In genomic region chr8:13594884-13595323, GRCm38 (mm10) we compare ENCODE assay signal across 10 mouse cellular contexts. TPM values are rescaled to one million over a fixed set of nuclear protein-coding genes. Genes with fewer than 3 reads are reported as not detected.
DNase-seq lines count a peak whose midpoint lies in the region; ATAC-seq and TF ChIP-seq lines count a peak whose summit lies in the region.
"Had no signal": no experiment of that assay in that cellular context is flagged by ENCODE, and none has a peak within 500 bp of the region (broad histone marks: within the 10 kb centered on the region; RNA-seq: fewer than 3 reads in every experiment).

No protein-coding gene starts in this region.

- no peaks in the 10 kb centered on the region for H3K4me1 ChIP-seq in kidney, adult 2 months (ENCODE audit: control insufficient read depth, insufficient read depth, low read length)
- peaks cover 3% of the 10 kb centered on the region; the same call in 1 of the 2 replicates for H3K4me1 ChIP-seq in kidney, embryonic 15.5 days
- H3K4me1 ChIP-seq in liver, embryonic 15.5 days (replicated peaks), result peaks cover 13% of the 10 kb centered on the region

- no peaks in the 10 kb centered on the region for H3K27me3 ChIP-seq in kidney, adult 2 months (replicated peaks; ENCODE audit: control insufficient read depth, insufficient read depth, low read length)
- no peaks in the 10 kb centered on the region for H3K27me3 ChIP-seq in kidney, embryonic 15.5 days
- H3K27me3 ChIP-seq in liver, embryonic 15.5 days, result no peaks in the 10 kb centered on the region

- H3K9ac ChIP-seq in kidney, embryonic 15.5 days, result no peak overlapping the region
- H3K9ac ChIP-seq in liver, embryonic 15.5 days, result no peak overlapping the region

- TF ChIP-seq CTCF in kidney, adult 2 months (conservative IDR thresholded peaks at IDR 0.05; ENCODE audit: insufficient read depth, insufficient read length, low read depth, low read length), result no peak

- no peaks in the 10 kb centered on the region for H3K9me3 ChIP-seq in kidney, embryonic 15.5 days (replicated peaks)
- H3K9me3 ChIP-seq in liver, embryonic 15.5 days (replicated peaks), result no peaks in the 10 kb centered on the region

- no peak overlapping the region for H3K4me3 ChIP-seq in kidney, adult 2 months (ENCODE audit: insufficient read depth, low read depth, low read length)
- no peak overlapping the region for H3K4me3 ChIP-seq in kidney, embryonic 15.5 days (replicated peaks)
- H3K4me3 ChIP-seq in liver, embryonic 15.5 days (replicated peaks), result no peak overlapping the region

- H3K27ac ChIP-seq in kidney, adult 2 months (ENCODE audit: insufficient read depth, low read depth, low read length), result no peak overlapping the region
- H3K27ac ChIP-seq in kidney, embryonic 15.5 days, result no peak overlapping the region
- H3K27ac ChIP-seq in liver, embryonic 15.5 days (replicated peaks), result peak overlapping the region; percentile 34; the same call in 1 of the 2 replicates

- 73% methylated on average over 11 of the region's 11 CpGs for WGBS in kidney, adult 2 months
- WGBS in kidney, embryonic 15.5 days, result 73% methylated on average over 11 of the region's 11 CpGs
- whole genome bisulfite sequencing in liver, embryonic 15.5 days (ENCODE audit: insufficient replicate concordance), result 25% methylated on average over 11 of the region's 11 CpGs

- no peaks in the 10 kb centered on the region for H3K36me3 ChIP-seq in kidney, adult 2 months (ENCODE audit: control insufficient read depth, insufficient read depth, low read length)
- H3K36me3 ChIP-seq in kidney, embryonic 15.5 days, result peaks cover 16% of the 10 kb centered on the region
- H3K36me3 ChIP-seq in liver, embryonic 15.5 days (replicated peaks), result 0 out of 2 replicates have a peak, but pooled peaks cover 6% of the 10 kb centered on the region

- no peak for TF ChIP-seq POLR2A in kidney, adult 2 months (IDR thresholded peaks at IDR 0.05; ENCODE audit: low read depth, low read length)

- no peak for ATAC-seq in kidney, embryonic 15.5 days (replicated peaks; ENCODE audit: low FRiP score)
- ATAC-seq in liver, embryonic 15.5 days (ENCODE audit: insufficient read depth), result peak; percentile 70; the same call in 1 of the 2 replicates

- DNase-seq in kidney, adult 2 months, result peak; percentile 44
- DNase-seq in Muller cell, postnatal 12 days (ENCODE audit: inconsistent ontology term), result peak; percentile 34
- peak; percentile 21 to 23 for DNase-seq in gastrocnemius, adult 8-10 months (ENCODE audit: low spot score in 2 of 2)
- DNase-seq in spleen, postnatal 10 days (ENCODE audit: low spot score in 2 of 2), result peak; percentile 39 to 80
- DNase-seq in left cerebral cortex, adult 8-10 months (ENCODE audit: low spot score in 2 of 2), result no peak
- no peak for DNase-seq in frontal cortex, postnatal 25 days (ENCODE audit: low spot score in 2 of 2)

- no peak overlapping the region for H3K4me2 ChIP-seq in kidney, embryonic 15.5 days
- no peak overlapping the region for H3K4me2 ChIP-seq in liver, embryonic 15.5 days

RNA-seq across cellular contexts. Expression of gene 1700029H14Rik, which starts 32.6 kb away (rescaled TPM):
- not detected in 2 replicates for polyA plus RNA-seq in kidney, adult 2 months (2012; rRNA removed)
- not detected in 2 replicates for polyA plus RNA-seq in kidney, embryonic 15.5 days (2015; fragmentation: Nextera tagmentation; extraction: Ambion mirVana)
- not detected for total RNA-seq in gastrocnemius, adult 8-10 months (2022)
- not detected in 2 replicates for polyA plus RNA-seq in liver, embryonic 15.5 days (2015; fragmentation: Nextera tagmentation; extraction: Ambion mirVana)
- total RNA-seq in left cerebral cortex, adult 8-10 months (2022), result not detected
- polyA plus RNA-seq: brain, embryonic 14.5 days; limb, embryonic 11.5 days had no signal

Comparison
In these comparisons a context has a peak if more than half of its experiments do, and no peak if none do; other contexts are left out.
1. DNase-seq: peak in kidney, adult 2 months (single experiment), Muller cell, postnatal 12 days (single experiment), gastrocnemius, adult 8-10 months (2 of 2) and spleen, postnatal 10 days (2 of 2); none in left cerebral cortex, adult 8-10 months (0 of 2) and frontal cortex, postnatal 25 days (0 of 2).